Mouse (Mus musculus) spleen, adult 2 months (tissue): ENCODE measurements around the gene Siae.

Experiments used
- CTCF ChIP-seq: fragments of 200-500 bp; IDR thresholded peaks from 2 replicates; pipeline ENCODE4 v1.5.1; 2011; ENCODE audit warnings: mild to moderate bottlenecking, inconsistent platforms; ENCODE audit not compliant: insufficient read depth, insufficient read length, insufficient replicate concordance; ENCODE audit errors: extremely low read depth
- POLR2A ChIP-seq: fragments of 200-500 bp; IDR thresholded peaks from 2 replicates; pipeline ENCODE4 v1.6.1; 2011; ENCODE audit warnings: low read depth, low read length, inconsistent platforms

DNA sequence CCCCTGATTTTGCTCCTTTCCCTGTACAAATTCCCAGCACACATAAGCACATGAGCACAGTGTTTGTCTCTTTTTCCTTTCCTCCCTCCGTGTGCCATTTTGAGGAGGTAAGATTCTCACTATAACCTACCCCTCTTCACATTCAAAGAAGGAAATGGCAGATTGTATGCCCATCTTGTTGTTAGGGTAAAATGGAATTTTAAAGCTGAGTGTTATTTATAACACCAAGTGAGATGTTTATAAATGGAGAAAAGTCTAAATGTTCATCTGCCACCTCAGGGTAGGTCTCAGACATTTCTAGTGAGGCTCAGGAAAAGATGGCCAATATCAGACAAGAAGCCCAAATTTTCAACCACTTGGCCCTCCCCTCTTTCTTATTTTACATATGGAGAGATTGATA is 69.0 kb downstream of the Siae start:
- TF ChIP-seq CTCF (no peak), POLR2A (no peak)
